26 mouse cellular contexts compared by ENCODE assay signal in genomic region chr4:5585205-5585604, GRCm38 (mm10).
"Had no signal": no experiment of that assay in that cellular context is flagged by ENCODE, and none has a peak within 500 bp of the region (broad histone marks: within the 10 kb centered on the region; RNA-seq: fewer than 3 reads in every experiment).

No protein-coding gene starts in this region.

- H3K27ac ChIP-seq: heart, adult 2 months; heart, embryonic 13.5 days; heart, embryonic 15.5 days; hindbrain, embryonic 13.5 days; hindbrain, embryonic 15.5 days; kidney, postnatal 0 days; limb, embryonic 12.5 days; liver, embryonic 13.5 days; liver, embryonic 15.5 days had no signal

- H3K4me1 ChIP-seq: heart, embryonic 13.5 days; heart, embryonic 15.5 days; hindbrain, embryonic 13.5 days; hindbrain, embryonic 15.5 days; kidney, embryonic 15.5 days; liver, embryonic 13.5 days; liver, embryonic 15.5 days had no signal

- H3K9me3 ChIP-seq: heart, embryonic 13.5 days; heart, embryonic 15.5 days; hindbrain, embryonic 13.5 days; hindbrain, embryonic 15.5 days; kidney, embryonic 15.5 days; limb, embryonic 12.5 days; liver, embryonic 13.5 days; liver, embryonic 15.5 days had no signal

- H3K9ac ChIP-seq: heart, embryonic 13.5 days; heart, embryonic 15.5 days; hindbrain, embryonic 13.5 days; hindbrain, embryonic 15.5 days; kidney, embryonic 15.5 days; limb, embryonic 12.5 days; liver, embryonic 13.5 days; liver, embryonic 15.5 days had no signal

- H3K4me2 ChIP-seq: heart, embryonic 11.5 days; heart, embryonic 13.5 days; heart, embryonic 15.5 days; hindbrain, embryonic 13.5 days; hindbrain, embryonic 15.5 days; kidney, embryonic 15.5 days; limb, embryonic 12.5 days; liver, embryonic 11.5 days; liver, embryonic 13.5 days; liver, embryonic 15.5 days had no signal

- H3K27me3 ChIP-seq: heart, embryonic 13.5 days; heart, embryonic 15.5 days; hindbrain, embryonic 13.5 days; hindbrain, embryonic 15.5 days; kidney, embryonic 15.5 days; limb, embryonic 12.5 days; liver, embryonic 13.5 days; liver, embryonic 15.5 days had no signal

- DNase-seq: gastrocnemius, postnatal 14 days; gastrocnemius, postnatal 36 days; heart, adult 11 months; heart, adult 2 months; heart, postnatal 14 days; heart, postnatal 36 days; kidney, adult 11 months; kidney, adult 2 months; kidney, adult 9 months; kidney, postnatal 14 days; kidney, postnatal 36 days; layer of hippocampus, adult 9-11 months; layer of hippocampus, postnatal 36 days; left cerebral cortex, postnatal 4 days; liver; liver, embryonic 13.5 days had no signal

- H3K4me3 ChIP-seq: heart, adult 2 months; heart, embryonic 13.5 days; heart, embryonic 15.5 days; hindbrain, embryonic 13.5 days; hindbrain, embryonic 15.5 days; kidney, embryonic 15.5 days; limb, embryonic 12.5 days; liver, embryonic 13.5 days; liver, embryonic 15.5 days had no signal

- H3K36me3 ChIP-seq: heart, embryonic 13.5 days; heart, embryonic 15.5 days; hindbrain, embryonic 13.5 days; hindbrain, embryonic 15.5 days; kidney, embryonic 15.5 days; limb, embryonic 12.5 days; liver, embryonic 13.5 days; liver, embryonic 15.5 days had no signal
